Mouse (Mus musculus) G1E (cell line): ENCODE measurements around the gene Adtrp.

Experiments
- CTCF ChIP-seq: IDR thresholded peaks from 2 replicates; pipeline ENCODE4 v1.5.1; 2012; ENCODE audit warnings: low read depth, low read length, inconsistent platforms, mixed read lengths
- GATA1 ChIP-seq: IDR thresholded peaks from 2 replicates; pipeline ENCODE4 v1.6.1; 2012; ENCODE audit warnings: borderline replicate concordance, low read length, inconsistent platforms, mixed read lengths
- GATA2 ChIP-seq: IDR thresholded peaks from 2 replicates; pipeline ENCODE4 v1.6.1; 2012; ENCODE audit warnings: low read depth, low read length, inconsistent platforms, borderline replicate concordance
- POLR2AphosphoS5 ChIP-seq: IDR thresholded peaks from 2 replicates; pipeline ENCODE4 v1.6.1; 2012; ENCODE audit warnings: low read depth, low read length, inconsistent platforms; ENCODE audit not compliant: insufficient replicate concordance
- TAL1 ChIP-seq: conservative IDR thresholded peaks from 2 replicates; pipeline ENCODE4 v1.6.1; 2012; ENCODE audit warnings: low read depth, low read length, inconsistent platforms, mixed read lengths

GRCm38 (mm10) chr13:41761986-41762385 lies 85.5 kb downstream of the Adtrp start:
- TF ChIP-seq POLR2AphosphoS5 (no peak), TAL1 (no peak), CTCF (no peak), GATA1 (no peak), GATA2 (no peak)
